Mouse (Mus musculus): ENCODE results near the gene Lamtor2. TPM values are rescaled to one million over a fixed set of nuclear protein-coding genes. Genes with fewer than 3 reads are reported as not detected.

The Lamtor2 gene
- polyA plus RNA-seq, 1 experiment from 2014 or later = 108 TPM

- no peak for ATAC-seq (ENCODE audit: insufficient number of reproducible peaks, low FRiP score)
- H3K4me2 ChIP-seq = no peak overlapping the region
- no peaks in the 10 kb centered on the region for H3K36me3 ChIP-seq
- no peaks in the 10 kb centered on the region for H3K9me3 ChIP-seq (replicated peaks)
- peaks cover 49% of the 10 kb centered on the region for H3K4me1 ChIP-seq (replicated peaks)
- 55% methylated on average over 4 of the region's 4 CpGs for WGBS
- H3K27ac ChIP-seq (ENCODE audit: poor library complexity, severe bottlenecking) = peak overlapping the region; percentile 56; the same call in 1 of the 2 replicates
- H3K4me3 ChIP-seq = no peak overlapping the region
- 0 out of 2 replicates have a peak overlapping the region, but pooled peaks have one; percentile 17 for H3K9ac ChIP-seq
- no peaks in the 10 kb centered on the region for H3K27me3 ChIP-seq (replicated peaks)
These were observed 41.3 kb downstream of the Lamtor2 start for GRCm38 (mm10) chr3:88511559-88511958.

GRCm38 (mm10) chr3:88510421-88511289 lies 42.2 kb downstream of the Lamtor2 start:
- Histone ChIP-seq H3K9ac (peak overlapping the region; percentile 71), H3K27ac (ENCODE audit: poor library complexity, severe bottlenecking) (peak overlapping the region; percentile 88), H3K4me1 (replicated peaks) (peaks cover 49% of the 10 kb centered on the region), H3K36me3 (no peaks in the 10 kb centered on the region), H3K4me2 (peak overlapping the region; percentile 70), H3K27me3 (replicated peaks) (no peaks in the 10 kb centered on the region), H3K9me3 (replicated peaks) (no peaks in the 10 kb centered on the region), H3K4me3 (peak overlapping the region; percentile 48)
- ATAC-seq (ENCODE audit: insufficient number of reproducible peaks, low FRiP score) = no peak
- 52% methylated on average over 13 of the region's 13 CpGs for WGBS

- Histone ChIP-seq H3K4me1 (replicated peaks) (peaks cover 49% of the 10 kb centered on the region), H3K9me3 (replicated peaks) (no peaks in the 10 kb centered on the region), H3K36me3 (no peaks in the 10 kb centered on the region), H3K4me2 (peak within 1 kb of the TSS; percentile 70), H3K9ac (peak within 1 kb of the TSS; percentile 71), H3K4me3 (peak within 1 kb of the TSS; percentile 48), H3K27ac (ENCODE audit: poor library complexity, severe bottlenecking) (peak within 1 kb of the TSS; percentile 88), H3K27me3 (replicated peaks) (no peaks in the 10 kb centered on the region)
- under 1% methylated on average over 31 of the region's 31 CpGs for WGBS
- ATAC-seq (ENCODE audit: insufficient number of reproducible peaks, low FRiP score) = peak; percentile 96
These were observed 43.0 kb downstream of the Lamtor2 start, which contains the start of gene Lmna for GRCm38 (mm10) chr3:88509692-88510420. Gene Lmna, minus strand, starts transcription at chr3:88509956.

- peak overlapping the region; percentile 48 for H3K4me3 ChIP-seq
- peak overlapping the region; percentile 70 for H3K4me2 ChIP-seq
- H3K36me3 ChIP-seq = no peaks in the 10 kb centered on the region
- whole genome bisulfite sequencing = 66% methylated on average over 3 of the region's 3 CpGs
- peak overlapping the region; percentile 71 for H3K9ac ChIP-seq
- H3K4me1 ChIP-seq (replicated peaks) = peaks cover 49% of the 10 kb centered on the region
- H3K9me3 ChIP-seq (replicated peaks) = no peaks in the 10 kb centered on the region
- peak overlapping the region; percentile 88 for H3K27ac ChIP-seq (ENCODE audit: poor library complexity, severe bottlenecking)
- ATAC-seq (ENCODE audit: insufficient number of reproducible peaks, low FRiP score) = no peak
- H3K27me3 ChIP-seq (replicated peaks) = no peaks in the 10 kb centered on the region
These were observed 43.6 kb downstream of the Lamtor2 start for GRCm38 (mm10) chr3:88509250-88509649.

GRCm38 (mm10) chr3:88505765-88506164 lies 47.1 kb downstream of the Lamtor2 start:
- no peak overlapping the region for H3K4me3 ChIP-seq
- no peak overlapping the region for H3K4me2 ChIP-seq
- no peak overlapping the region for H3K9ac ChIP-seq
- no peaks in the 10 kb centered on the region for H3K36me3 ChIP-seq
- peaks cover 46% of the 10 kb centered on the region for H3K4me1 ChIP-seq (replicated peaks)
- H3K9me3 ChIP-seq (replicated peaks) = no peaks in the 10 kb centered on the region
- no peaks in the 10 kb centered on the region for H3K27me3 ChIP-seq (replicated peaks)
- 56% methylated on average over 7 of the region's 7 CpGs for WGBS
- no peak overlapping the region for H3K27ac ChIP-seq (ENCODE audit: poor library complexity, severe bottlenecking)
- ATAC-seq (ENCODE audit: insufficient number of reproducible peaks, low FRiP score) = no peak

GRCm38 (mm10) chr3:88505081-88505480 lies 47.8 kb downstream of the Lamtor2 start:
- 72% methylated on average over 6 of the region's 6 CpGs for WGBS
- H3K4me3 ChIP-seq = no peak overlapping the region
- no peaks in the 10 kb centered on the region for H3K36me3 ChIP-seq
- H3K27ac ChIP-seq (ENCODE audit: poor library complexity, severe bottlenecking) = no peak overlapping the region
- peaks cover 46% of the 10 kb centered on the region for H3K4me1 ChIP-seq (replicated peaks)
- H3K9ac ChIP-seq = no peak overlapping the region
- no peak overlapping the region for H3K4me2 ChIP-seq
- no peaks in the 10 kb centered on the region for H3K27me3 ChIP-seq (replicated peaks)
- no peak for ATAC-seq (ENCODE audit: insufficient number of reproducible peaks, low FRiP score)
- no peaks in the 10 kb centered on the region for H3K9me3 ChIP-seq (replicated peaks)

- H3K27ac ChIP-seq (ENCODE audit: poor library complexity, severe bottlenecking) = peak overlapping the region; percentile 79; the same call in 1 of the 2 replicates
- no peaks in the 10 kb centered on the region for H3K27me3 ChIP-seq (replicated peaks)
- peaks cover 41% of the 10 kb centered on the region for H3K4me1 ChIP-seq (replicated peaks)
- H3K9me3 ChIP-seq (replicated peaks) = no peaks in the 10 kb centered on the region
- no peak for ATAC-seq (ENCODE audit: insufficient number of reproducible peaks, low FRiP score)
- H3K36me3 ChIP-seq = no peaks in the 10 kb centered on the region
- whole genome bisulfite sequencing = 42% methylated on average over 8 of the region's 8 CpGs
- no peak overlapping the region for H3K4me2 ChIP-seq
- no peak overlapping the region for H3K4me3 ChIP-seq
- H3K9ac ChIP-seq = no peak overlapping the region
These were observed 48.8 kb downstream of the Lamtor2 start for GRCm38 (mm10) chr3:88503881-88504746.

GRCm38 (mm10) chr3:88503505-88503863 lies 49.4 kb downstream of the Lamtor2 start:
- no peaks in the 10 kb centered on the region for H3K9me3 ChIP-seq (replicated peaks)
- 15% methylated on average over 4 of the region's 4 CpGs for WGBS
- H3K4me1 ChIP-seq (replicated peaks) = peaks cover 40% of the 10 kb centered on the region
- H3K27ac ChIP-seq (ENCODE audit: poor library complexity, severe bottlenecking) = peak overlapping the region; percentile 79
- peak overlapping the region; percentile 87 for H3K4me2 ChIP-seq
- no peaks in the 10 kb centered on the region for H3K36me3 ChIP-seq
- H3K27me3 ChIP-seq (replicated peaks) = no peaks in the 10 kb centered on the region
- ATAC-seq (ENCODE audit: insufficient number of reproducible peaks, low FRiP score) = peak; percentile 43
- peak overlapping the region; percentile 68 for H3K4me3 ChIP-seq
- H3K9ac ChIP-seq = peak overlapping the region; percentile 88

GRCm38 (mm10) chr3:88502641-88503504 lies 50.0 kb downstream of the Lamtor2 start:
- Histone ChIP-seq H3K9me3 (replicated peaks) (no peaks in the 10 kb centered on the region), H3K27me3 (replicated peaks) (no peaks in the 10 kb centered on the region), H3K9ac (peak overlapping the region; percentile 88), H3K4me3 (peak overlapping the region; percentile 68), H3K4me2 (peak overlapping the region; percentile 87), H3K27ac (ENCODE audit: poor library complexity, severe bottlenecking) (peak overlapping the region; percentile 79), H3K4me1 (replicated peaks) (peaks cover 40% of the 10 kb centered on the region), H3K36me3 (0 out of 2 replicates have a peak, but pooled peaks cover 4% of the 10 kb centered on the region)
- ATAC-seq (ENCODE audit: insufficient number of reproducible peaks, low FRiP score) = peak; percentile 92
- under 1% methylated on average over 55 of the region's 55 CpGs for WGBS

- no peak for ATAC-seq (ENCODE audit: insufficient number of reproducible peaks, low FRiP score)
- 8% methylated on average over 11 of the region's 11 CpGs for WGBS
These were observed 50.8 kb downstream of the Lamtor2 start for GRCm38 (mm10) chr3:88502031-88502571.

More at GRCm38 (mm10) chr3:88502031-88502571, 50.8 kb downstream of the Lamtor2 start:
- Histone ChIP-seq H3K9ac (peak overlapping the region; percentile 88), H3K9me3 (replicated peaks) (no peaks in the 10 kb centered on the region), H3K27me3 (replicated peaks) (no peaks in the 10 kb centered on the region), H3K36me3 (0 out of 2 replicates have a peak, but pooled peaks cover 4% of the 10 kb centered on the region), H3K4me2 (peak overlapping the region; percentile 87), H3K4me3 (peak overlapping the region; percentile 68), H3K4me1 (replicated peaks) (peaks cover 43% of the 10 kb centered on the region), H3K27ac (ENCODE audit: poor library complexity, severe bottlenecking) (peak overlapping the region; percentile 79)
